Mouse (Mus musculus) heart, adult 2 months (tissue): ENCODE measurements around the gene Sun1.

Experiments used
- EP300 ChIP-seq: fragments of 200-500 bp; IDR thresholded peaks from 2 replicates; pipeline ENCODE4 v1.6.1; 2011; ENCODE audit warnings: low read depth, low read length, control low read depth; ENCODE audit not compliant: insufficient read depth
- POLR2A ChIP-seq: fragments of 200-500 bp; IDR thresholded peaks from 2 replicates; pipeline ENCODE4 v1.6.1; 2011; ENCODE audit warnings: mild to moderate bottlenecking, low read depth, low read length, control low read depth; ENCODE audit not compliant: insufficient read depth

GRCm38 (mm10) chr5:139287787-139288186 is 87.3 kb downstream of the Sun1 start:
- TF ChIP-seq EP300, result no peak
- no peak for TF ChIP-seq POLR2A
